Mouse (Mus musculus) lung, adult 2 months (tissue): ENCODE measurements around the gene Pllp. TPM values are rescaled to one million over a fixed set of nuclear protein-coding genes. Genes with fewer than 3 reads are reported as not detected.

Experiments used
- DNase-seq: peaks from one replicate; pipeline ENCODE4 v3.0.0; 2022
- H3K4me1 ChIP-seq: fragments of 200-500 bp; 2 replicates; pipeline ENCODE4 v1.6.1; 2011; ENCODE audit warnings: low read length; ENCODE audit not compliant: control insufficient read depth, insufficient read depth
- H3K4me3 ChIP-seq: fragments of 200-500 bp; replicated peaks from 2 replicates; pipeline ENCODE3; 2011; ENCODE audit warnings: low read depth, mild to moderate bottlenecking, control low read depth, low read length; ENCODE audit errors: extremely low read depth
- CTCF ChIP-seq: fragments of 200-500 bp; IDR thresholded peaks from 2 replicates; pipeline ENCODE4 v1.5.1; 2011; ENCODE audit warnings: mild to moderate bottlenecking, low read length, control low read depth; ENCODE audit not compliant: insufficient read depth
- POLR2A ChIP-seq: fragments of 200-500 bp; IDR thresholded peaks from 2 replicates; pipeline ENCODE4 v1.6.1; 2011; ENCODE audit warnings: low read depth, mild to moderate bottlenecking, control low read depth, low read length, borderline replicate concordance; ENCODE audit errors: extremely low read depth
- WGBS: fragments of 180-500 bp; shearing (Covaris S2); methylation state at CpG from one replicate; pipeline ENCODE4 v1.1.7; 2018; 5-methylcytosine and 5-hydroxymethylcytosine counted together
- polyA plus RNA-seq: library from polyadenylated mRNA; depleted of rRNA; stranded (reverse); fragments of >200 nt; gene quantifications from 2 replicates; pipeline ENCODE4 v1.2.3, GENCODE M21; 2012; rRNA removed

Pllp gene
- polyA plus RNA-seq: 108 and 172 TPM in 2 replicates

DNA sequence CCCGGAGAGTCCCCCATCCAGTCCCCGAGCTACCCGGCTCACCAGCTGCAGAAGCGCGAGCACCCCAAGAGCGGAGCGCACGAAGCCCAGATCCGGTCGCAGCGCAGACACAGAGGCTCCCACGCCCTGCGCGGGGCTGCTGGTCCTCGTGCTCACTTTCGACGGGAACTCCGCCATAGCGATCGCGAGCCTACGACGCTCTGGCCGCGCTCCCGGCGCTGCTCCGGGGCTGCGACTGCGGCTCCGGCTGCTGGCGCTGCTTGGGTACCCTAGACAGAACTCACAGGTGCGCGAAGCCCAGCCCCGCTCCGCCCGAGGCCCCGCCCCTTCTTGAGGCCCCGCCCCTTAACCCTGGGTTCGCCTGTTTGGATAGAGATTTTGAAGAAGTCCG is at the start of gene Pllp:
Pllp (minus strand) TSS at position 285 of the 391 bp plus-strand sequence.
- TF ChIP-seq CTCF: no peak
- peak; percentile 64; the same call in 1 of the 2 replicates for TF ChIP-seq POLR2A
- H3K4me3 ChIP-seq: peak within 1 kb of the TSS; percentile 69
- no peak for DNase-seq
- WGBS: under 1% methylated on average over 41 of the region's 41 CpGs
- peaks cover 8% of the 10 kb centered on the region for H3K4me1 ChIP-seq

- 83% methylated on average over 7 of the region's 7 CpGs for WGBS
- DNase-seq: no peak
- TF ChIP-seq CTCF: no peak
- TF ChIP-seq POLR2A: no peak
- H3K4me3 ChIP-seq: no peak within 1 kb of the TSS
- no peaks in the 10 kb centered on the region for H3K4me1 ChIP-seq
These were observed 49.6 kb upstream of the Pllp start, which contains the start of gene Ccl22 for GRCm38 (mm10) chr8:94745476-94746184. Ccl22 (plus strand) TSS chr8:94745590.

- H3K4me1 ChIP-seq: no peaks in the 10 kb centered on the region
- WGBS: 81% methylated on average over 9 of the region's 9 CpGs
- H3K4me3 ChIP-seq: no peak overlapping the region
- TF ChIP-seq POLR2A: no peak
- no peak for TF ChIP-seq CTCF
- no peak for DNase-seq
These were observed 48.9 kb upstream of the Pllp start for GRCm38 (mm10) chr8:94744972-94745371.

DNA sequence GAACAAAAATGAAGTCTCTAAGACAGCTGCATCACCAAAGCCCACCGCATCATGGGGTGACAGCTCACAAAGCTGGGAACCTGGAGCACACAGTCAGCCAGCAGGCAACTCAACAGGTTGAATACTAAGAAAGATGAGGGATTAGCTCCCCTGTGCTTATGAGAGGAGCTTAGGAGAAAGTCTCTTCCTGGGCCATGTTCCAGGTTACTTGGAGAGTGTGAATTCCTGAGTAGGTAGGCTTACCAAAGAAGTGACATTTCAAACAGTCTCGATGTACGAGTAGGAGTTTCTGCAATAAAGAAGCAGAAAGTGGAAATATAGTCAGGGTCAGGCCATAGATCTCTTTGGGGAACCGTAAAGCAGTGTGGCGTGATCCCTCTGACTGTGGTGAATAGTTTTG is 48.4 kb upstream of the Pllp start:
- DNase-seq: no peak
- TF ChIP-seq CTCF: no peak
- TF ChIP-seq POLR2A: no peak
- Histone ChIP-seq H3K4me1 (no peaks in the 10 kb centered on the region), H3K4me3 (no peak overlapping the region)
- WGBS: 87% methylated on average over 5 of the region's 5 CpGs

- Histone ChIP-seq H3K4me3 (no peak overlapping the region), H3K4me1 (no peaks in the 10 kb centered on the region)
- TF ChIP-seq POLR2A (no peak), CTCF (no peak)
- 87% methylated on average over 4 of the region's 4 CpGs for WGBS
- DNase-seq: no peak
These were observed 45.6 kb upstream of the Pllp start for GRCm38 (mm10) chr8:94741726-94742125.

GRCm38 (mm10) chr8:94740591-94740990 is 44.5 kb upstream of the Pllp start:
- no peak for DNase-seq
- WGBS: 95% methylated on average over 3 of the region's 3 CpGs
- TF ChIP-seq POLR2A (no peak), CTCF (no peak)
- Histone ChIP-seq H3K4me1 (peaks cover 2% of the 10 kb centered on the region; the same call in 1 of the 2 replicates), H3K4me3 (no peak overlapping the region)

GRCm38 (mm10) chr8:94739829-94740228 is 43.8 kb upstream of the Pllp start:
- Histone ChIP-seq H3K4me3 (no peak overlapping the region), H3K4me1 (peaks cover 4% of the 10 kb centered on the region; the same call in 1 of the 2 replicates)
- DNase-seq: no peak
- 67% methylated on average over 6 of the region's 6 CpGs for WGBS
- TF ChIP-seq POLR2A (no peak), CTCF (no peak)

DNA sequence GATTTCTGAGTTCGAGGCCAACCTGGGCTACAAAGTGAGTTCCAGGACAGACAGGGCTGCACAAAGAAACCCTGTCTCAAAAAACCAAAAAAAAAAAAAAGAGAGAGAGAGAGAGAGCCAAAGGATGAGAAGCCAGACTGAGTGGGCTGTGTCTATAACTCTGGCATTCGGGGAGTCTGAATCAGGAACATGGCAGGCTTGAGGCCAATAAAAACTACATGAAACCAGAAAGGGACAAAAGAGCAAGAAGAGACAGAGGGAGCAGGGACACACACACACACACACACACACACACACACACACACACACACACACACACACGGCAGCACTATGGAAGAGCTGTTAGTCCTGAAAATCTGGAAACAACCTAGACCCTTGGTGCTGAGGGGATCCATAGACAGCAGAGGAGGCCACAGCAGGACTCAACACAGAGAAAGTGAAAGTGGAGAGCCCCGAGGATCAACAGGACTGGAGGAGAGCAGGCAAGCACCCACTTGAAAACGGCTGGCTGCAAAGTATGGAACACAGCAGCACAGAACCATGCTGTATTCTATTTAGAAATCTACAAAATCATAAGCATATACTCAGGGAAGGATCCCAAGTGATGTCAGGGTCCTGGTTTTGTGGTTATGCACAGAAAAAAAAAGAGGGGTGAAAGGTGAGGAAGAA is 39.5 kb upstream of the Pllp start:
- TF ChIP-seq POLR2A (no peak), CTCF (no peak)
- peak; percentile 40 for DNase-seq
- 32% methylated on average over 5 of the region's 5 CpGs for WGBS
- H3K4me3 ChIP-seq: peak overlapping the region; percentile 13
- H3K4me1 ChIP-seq: peaks cover 11% of the 10 kb centered on the region; the same call in 1 of the 2 replicates

DNA sequence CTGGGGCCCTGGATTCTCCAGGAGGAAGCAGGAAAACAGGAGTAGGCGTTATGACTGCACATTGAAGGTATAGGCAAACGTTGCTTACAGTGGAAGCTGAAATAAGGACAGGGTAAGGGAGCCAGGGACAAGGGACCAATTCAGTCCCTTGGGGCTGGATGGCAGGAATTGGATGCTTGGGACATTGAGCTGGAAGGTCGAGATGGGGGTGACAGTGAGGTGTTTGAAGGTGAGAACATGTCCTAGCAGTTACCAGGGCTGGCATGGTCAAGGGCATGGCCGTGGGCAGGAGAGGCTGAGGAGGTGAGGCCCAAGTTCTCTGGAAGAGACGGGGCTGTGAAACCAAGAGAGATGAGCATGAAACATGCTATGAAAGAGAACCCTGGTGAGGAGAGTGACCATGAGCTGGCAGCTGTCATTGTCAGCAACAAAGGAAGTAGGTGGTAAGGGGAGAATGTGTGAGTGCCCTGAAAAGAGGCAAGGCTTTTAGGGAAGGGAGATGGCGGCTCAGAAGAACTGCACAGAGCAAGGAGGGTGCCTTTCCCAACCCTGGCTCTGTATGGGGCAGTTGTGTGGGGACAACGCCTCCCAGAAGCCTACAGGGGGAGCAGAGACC is 38.8 kb upstream of the Pllp start:
- Histone ChIP-seq H3K4me3 (no peak overlapping the region), H3K4me1 (peaks cover 11% of the 10 kb centered on the region; the same call in 1 of the 2 replicates)
- TF ChIP-seq POLR2A (no peak), CTCF (no peak)
- 83% methylated on average over 7 of the region's 7 CpGs for WGBS
- DNase-seq: no peak
